Mouse (Mus musculus) neural tube, embryonic 11.5 days (tissue): ENCODE results near the gene E030018B13Rik. TPM values are rescaled to one million over a fixed set of nuclear protein-coding genes. Genes with fewer than 3 reads are reported as not detected.
A peak's percentile ranks its signal among the peaks of the same experiment; 100 is the strongest.

Source experiments
- ATAC-seq: fragments of 200-750 bp; cut with Nextera tagmentation; 2 replicates; pipeline ENCODE4 v1.8.0; 2017; ENCODE audit warnings: moderate number of reproducible peaks, mild to moderate bottlenecking, moderate TSS enrichment, moderate library complexity; ENCODE audit not compliant: insufficient read depth, low FRiP score, low TSS enrichment
- DNase-seq: peaks from one replicate; pipeline ENCODE4 v3.0.0-alpha.2; 2015; ENCODE audit warnings: low spot score
- H3K27ac ChIP-seq: fragments of 300-500 bp; sonication (generic); 2 replicates; pipeline ENCODE4 v1.5.1; 2014; ENCODE audit warnings: low read depth, mild to moderate bottlenecking, low read length
- H3K27me3 ChIP-seq: fragments of 300-500 bp; sonication (generic); 2 replicates; pipeline ENCODE4 v1.6.1; 2014; ENCODE audit warnings: mild to moderate bottlenecking, low read length, mixed read lengths; ENCODE audit not compliant: control insufficient read depth, insufficient read depth
- H3K36me3 ChIP-seq: fragments of 300-500 bp; sonication (generic); 2 replicates; pipeline ENCODE4 v1.6.1; 2014; ENCODE audit warnings: mild to moderate bottlenecking, low read length, moderate library complexity, mixed read lengths; ENCODE audit not compliant: control insufficient read depth, insufficient read depth
- H3K4me1 ChIP-seq: fragments of 300-500 bp; sonication (generic); 2 replicates; pipeline ENCODE4 v1.6.1; 2014; ENCODE audit warnings: low read length, mixed read lengths; ENCODE audit not compliant: control insufficient read depth, insufficient read depth
- H3K4me2 ChIP-seq: fragments of 300-500 bp; sonication (generic); 2 replicates; pipeline ENCODE4 v1.6.1; 2014; ENCODE audit warnings: low read depth, mild to moderate bottlenecking, moderate library complexity
- H3K4me3 ChIP-seq: fragments of 300-500 bp; sonication (generic); 2 replicates; pipeline ENCODE4 v1.5.1; 2014; ENCODE audit warnings: low read depth, low read length
- H3K9ac ChIP-seq: fragments of 300-500 bp; sonication (generic); 2 replicates; pipeline ENCODE4 v1.6.1; 2014; ENCODE audit warnings: mild to moderate bottlenecking, low read length
- H3K9me3 ChIP-seq: fragments of 300-500 bp; sonication (generic); 2 replicates; pipeline ENCODE4 v1.6.1; 2016; ENCODE audit warnings: low read length; ENCODE audit not compliant: control insufficient read depth
- WGBS: fragments of 180-500 bp; shearing (Covaris S2); extraction: QIAGEN DNeasy Blood & Tissue Kit; methylation state at CpG from one replicate; pipeline ENCODE4 v1.1.7; 2014; 5-methylcytosine and 5-hydroxymethylcytosine counted together
- polyA plus RNA-seq: library from polyadenylated mRNA; unstranded; fragments of >200 nt; fragmentation: Nextera tagmentation; extraction: Ambion mirVana; gene quantifications from 2 replicates; pipeline ENCODE4 v1.2.1, GENCODE M21; 2014

E030018B13Rik gene
- polyA plus RNA-seq, 1 experiment from 2014 or later, result not detected

GRCm38 (mm10) chr7:63936986-63937235 is 20.3 kb downstream of the E030018B13Rik start:
- DNase-seq, result no peak
- peak overlapping the region; percentile 92 for H3K9ac ChIP-seq
- no peaks in the 10 kb centered on the region for H3K36me3 ChIP-seq
- H3K9me3 ChIP-seq, result no peaks in the 10 kb centered on the region
- H3K4me1 ChIP-seq, result peaks cover 12% of the 10 kb centered on the region
- H3K4me3 ChIP-seq, result peak overlapping the region; percentile 93
- H3K27me3 ChIP-seq, result no peaks in the 10 kb centered on the region
- H3K4me2 ChIP-seq, result peak overlapping the region; percentile 94
- ATAC-seq, result no peak
- peak overlapping the region; percentile 91; the same call in 1 of the 2 replicates for H3K27ac ChIP-seq
- WGBS, result under 1% methylated on average over 11 of the region's 11 CpGs

DNA sequence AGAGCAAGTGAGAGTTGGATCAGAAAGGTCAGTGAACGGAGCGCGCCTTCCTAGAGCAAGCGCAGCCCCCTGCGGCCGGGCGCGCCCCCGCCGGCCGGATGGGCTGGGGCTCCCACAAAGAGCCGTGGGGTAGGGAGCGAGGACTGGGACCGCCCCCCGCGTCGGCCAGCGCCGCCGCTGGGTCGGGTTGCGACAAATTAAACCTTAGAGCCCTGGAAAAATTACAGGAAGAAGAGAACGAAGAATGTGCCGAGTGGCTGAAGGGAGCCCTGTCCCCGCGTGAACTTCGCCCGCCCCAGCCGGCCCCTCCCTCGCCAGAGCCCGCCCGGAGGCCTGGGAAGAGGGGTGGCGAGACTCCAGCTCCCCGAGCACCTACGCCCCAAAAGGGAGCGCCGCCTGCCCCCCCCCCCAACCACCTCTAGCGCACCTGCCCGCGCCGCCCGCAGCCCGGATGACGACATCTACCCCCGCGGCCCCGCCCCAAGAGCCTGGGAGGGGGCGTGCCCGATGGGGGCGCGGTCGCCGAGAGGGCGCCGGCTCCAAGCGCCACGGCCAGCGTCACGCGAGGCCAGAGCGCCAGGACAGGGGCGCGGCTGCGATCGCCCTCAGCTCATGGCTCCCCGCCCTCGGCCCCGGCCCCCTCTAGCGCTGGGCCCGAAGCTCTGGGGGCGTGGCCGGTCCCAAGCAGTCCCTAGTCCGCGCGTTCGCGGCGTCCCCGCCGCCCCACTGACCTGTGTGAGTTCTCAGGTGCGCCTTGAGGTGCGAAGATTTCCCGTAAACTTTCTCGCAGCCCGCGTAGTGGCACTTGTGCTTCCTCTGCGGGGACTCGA is 20.8 kb downstream of the E030018B13Rik start:
- H3K9ac ChIP-seq, result peak overlapping the region; percentile 92
- H3K36me3 ChIP-seq, result no peaks in the 10 kb centered on the region
- no peaks in the 10 kb centered on the region for H3K9me3 ChIP-seq
- peak overlapping the region; percentile 93 for H3K4me3 ChIP-seq
- peaks cover 12% of the 10 kb centered on the region for H3K4me1 ChIP-seq
- DNase-seq, result peak; percentile 83
- peak overlapping the region; percentile 91 for H3K27ac ChIP-seq
- peak; percentile 13 for ATAC-seq
- H3K4me2 ChIP-seq, result peak overlapping the region; percentile 94
- 0% methylated on average over 79 of the region's 88 CpGs for WGBS
- H3K27me3 ChIP-seq, result no peaks in the 10 kb centered on the region

DNA sequence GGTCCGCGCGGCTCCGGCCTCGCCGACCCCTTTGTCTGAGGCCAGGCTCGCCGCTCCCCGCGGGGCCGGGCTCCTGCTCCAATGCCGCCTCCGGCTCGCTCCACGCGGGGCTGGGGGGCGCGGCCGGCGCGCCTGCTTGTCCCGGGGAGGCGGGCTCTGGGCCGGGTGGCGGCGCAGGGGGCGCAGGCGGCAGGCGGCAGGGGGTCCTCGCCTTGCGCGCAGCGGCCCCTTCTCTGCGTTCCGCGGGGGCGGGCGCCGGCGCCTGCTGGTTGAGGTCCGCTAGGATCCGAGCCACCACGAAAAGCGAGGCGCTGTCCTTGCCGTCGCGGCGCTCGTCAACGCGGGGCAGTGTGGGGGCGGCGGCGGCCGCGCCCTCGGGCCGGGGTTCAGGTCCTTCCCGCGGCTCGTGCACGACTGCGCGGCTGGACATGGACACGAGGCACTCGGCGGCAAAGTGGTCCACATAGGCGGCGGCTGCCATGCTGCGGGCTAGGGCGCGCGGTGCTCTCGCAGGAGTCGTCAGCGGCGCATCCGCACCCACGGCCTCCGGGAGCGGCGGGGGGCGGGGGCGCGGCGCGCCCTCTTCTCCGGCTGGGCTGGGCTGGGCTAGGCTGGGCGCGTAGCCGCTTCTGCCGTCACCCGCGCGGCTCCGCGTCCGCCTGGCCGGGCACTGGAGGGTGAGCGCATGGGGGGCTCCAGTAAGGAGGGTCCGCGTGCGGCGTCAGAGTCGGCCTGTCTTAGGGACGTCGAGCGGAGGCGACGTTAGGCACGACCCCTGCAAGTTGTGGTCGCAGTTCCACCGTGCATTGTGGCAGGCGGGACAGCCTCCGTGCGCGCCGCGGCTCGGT is 21.6 kb downstream of the E030018B13Rik start:
- H3K9me3 ChIP-seq, result no peaks in the 10 kb centered on the region
- peaks cover 12% of the 10 kb centered on the region for H3K4me1 ChIP-seq
- WGBS, result under 1% methylated on average over 93 of the region's 121 CpGs
- H3K27me3 ChIP-seq, result no peaks in the 10 kb centered on the region
- peak overlapping the region; percentile 91 for H3K27ac ChIP-seq
- DNase-seq (peak; percentile 58), ATAC-seq (peak; percentile 11)
- no peaks in the 10 kb centered on the region for H3K36me3 ChIP-seq
- peak overlapping the region; percentile 94 for H3K4me2 ChIP-seq
- peak overlapping the region; percentile 93 for H3K4me3 ChIP-seq
- peak overlapping the region; percentile 92 for H3K9ac ChIP-seq

GRCm38 (mm10) chr7:63938914-63939396 is 22.3 kb downstream of the E030018B13Rik start, which contains the start of gene Klf13:
Gene Klf13, minus strand, starts transcription at chr7:63938915.
- H3K36me3 ChIP-seq, result no peaks in the 10 kb centered on the region
- DNase-seq (peak; percentile 99), ATAC-seq (peak; percentile 92)
- no peaks in the 10 kb centered on the region for H3K27me3 ChIP-seq
- H3K4me2 ChIP-seq, result peak within 1 kb of the TSS; percentile 94
- WGBS, result under 1% methylated on average over 48 of the region's 50 CpGs
- H3K9ac ChIP-seq, result peak within 1 kb of the TSS; percentile 92
- H3K27ac ChIP-seq, result peak within 1 kb of the TSS; percentile 91
- H3K4me1 ChIP-seq, result peaks cover 12% of the 10 kb centered on the region
- H3K4me3 ChIP-seq, result peak within 1 kb of the TSS; percentile 93
- no peaks in the 10 kb centered on the region for H3K9me3 ChIP-seq

GRCm38 (mm10) chr7:63939397-63939951 is 22.8 kb downstream of the E030018B13Rik start:
- WGBS, result 1% methylated on average over 36 of the region's 39 CpGs
- Histone ChIP-seq H3K36me3 (no peaks in the 10 kb centered on the region), H3K27me3 (no peaks in the 10 kb centered on the region), H3K27ac (peak overlapping the region; percentile 86), H3K4me3 (peak overlapping the region; percentile 93), H3K4me2 (peak overlapping the region; percentile 94), H3K4me1 (peaks cover 10% of the 10 kb centered on the region), H3K9ac (peak overlapping the region; percentile 81), H3K9me3 (no peaks in the 10 kb centered on the region)
- ATAC-seq, result peak; percentile 51
- DNase-seq, result peak; percentile 73

DNA sequence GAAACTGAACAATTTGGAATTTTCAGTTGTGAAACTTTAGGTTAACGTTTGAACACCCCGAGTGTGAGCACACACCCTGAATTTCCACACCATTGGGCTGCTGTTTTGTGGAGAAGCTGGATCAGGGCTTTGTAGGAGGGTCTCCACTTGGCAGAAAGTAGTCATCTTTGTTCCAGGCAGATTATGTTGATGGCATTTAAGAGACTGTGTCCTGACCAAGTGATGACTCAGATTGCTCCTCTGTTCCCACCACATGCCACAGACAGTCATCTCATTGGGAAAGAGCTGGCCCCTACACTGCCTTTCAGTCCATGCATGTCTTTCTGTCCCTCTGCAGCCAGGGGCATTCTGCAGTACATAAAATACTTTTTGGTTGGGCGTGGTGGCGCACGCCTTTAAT is 23.7 kb downstream of the E030018B13Rik start:
- Histone ChIP-seq H3K27me3 (no peaks in the 10 kb centered on the region), H3K4me1 (peaks cover 7% of the 10 kb centered on the region), H3K9ac (no peak overlapping the region), H3K4me3 (no peak overlapping the region), H3K36me3 (no peaks in the 10 kb centered on the region), H3K27ac (no peak overlapping the region), H3K9me3 (no peaks in the 10 kb centered on the region), H3K4me2 (no peak overlapping the region)
- DNase-seq (no peak), ATAC-seq (no peak)
- 87% methylated on average over 5 of the region's 5 CpGs for WGBS

- no peak for ATAC-seq
Observed at GRCm38 (mm10) chr7:63941050-63941449, 24.4 kb downstream of the E030018B13Rik start.

DNA sequence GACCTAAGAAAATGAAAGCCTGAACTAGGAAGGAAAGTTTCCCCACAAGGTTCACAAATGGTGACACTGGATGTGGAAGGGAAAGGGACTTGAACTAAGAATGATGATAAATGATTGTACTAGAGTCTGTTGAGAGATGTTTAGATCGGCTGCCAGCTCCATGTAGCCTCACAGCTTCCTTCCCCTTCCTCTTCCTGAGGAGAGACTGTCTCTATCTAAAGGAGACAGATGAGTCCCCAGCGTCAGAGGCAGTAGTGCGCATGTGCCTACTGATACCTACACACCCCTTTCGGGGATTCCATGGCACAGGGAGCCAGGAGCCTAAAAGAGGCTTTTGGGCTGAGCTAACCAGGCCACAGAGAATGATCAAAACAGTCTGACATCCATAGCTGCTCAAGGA is 24.8 kb downstream of the E030018B13Rik start:
- H3K4me1 ChIP-seq, result no peaks in the 10 kb centered on the region
- H3K27ac ChIP-seq, result no peak overlapping the region
- no peaks in the 10 kb centered on the region for H3K36me3 ChIP-seq
- no peak overlapping the region for H3K4me3 ChIP-seq
- no peaks in the 10 kb centered on the region for H3K27me3 ChIP-seq
- no peak for DNase-seq
- no peak overlapping the region for H3K4me2 ChIP-seq
- ATAC-seq, result no peak
- 92% methylated on average over 4 of the region's 4 CpGs for WGBS
- no peak overlapping the region for H3K9ac ChIP-seq
- no peaks in the 10 kb centered on the region for H3K9me3 ChIP-seq

More at GRCm38 (mm10) chr7:63941050-63941449, 24.4 kb downstream of the E030018B13Rik start:
- Histone ChIP-seq H3K9ac (no peak overlapping the region), H3K4me2 (no peak overlapping the region), H3K9me3 (no peaks in the 10 kb centered on the region), H3K4me3 (no peak overlapping the region), H3K4me1 (no peaks in the 10 kb centered on the region), H3K27me3 (no peaks in the 10 kb centered on the region), H3K36me3 (no peaks in the 10 kb centered on the region), H3K27ac (no peak overlapping the region)
- 77% methylated on average over 3 of the region's 3 CpGs for WGBS
- DNase-seq, result no peak
